Mouse (Mus musculus): ENCODE measurements around the gene Fgfr2.

GRCm38 (mm10) chr7:130432141-130432540 is 2691.0 kb downstream of the Fgfr2 start:
- TF ChIP-seq POLR2A (IDR thresholded peaks at IDR 0.05; ENCODE audit: low read depth, low read length) (no peak), CTCF (IDR thresholded peaks at IDR 0.05; ENCODE audit: borderline replicate concordance, insufficient read depth, low read length) (no peak)
